Mouse (Mus musculus) CH12F3 (cell line): ENCODE measurements around the gene Arl4c.

Source experiments
- in situ Hi-C: fragments of 300-500 bp; cut with MboI; formaldehyde crosslinking; loops from 2 replicates; pipeline ENCODE4 v1.14.3; 2020; ENCODE audit warnings: low sequenced_read_pairs

Arl4c gene

DNA sequence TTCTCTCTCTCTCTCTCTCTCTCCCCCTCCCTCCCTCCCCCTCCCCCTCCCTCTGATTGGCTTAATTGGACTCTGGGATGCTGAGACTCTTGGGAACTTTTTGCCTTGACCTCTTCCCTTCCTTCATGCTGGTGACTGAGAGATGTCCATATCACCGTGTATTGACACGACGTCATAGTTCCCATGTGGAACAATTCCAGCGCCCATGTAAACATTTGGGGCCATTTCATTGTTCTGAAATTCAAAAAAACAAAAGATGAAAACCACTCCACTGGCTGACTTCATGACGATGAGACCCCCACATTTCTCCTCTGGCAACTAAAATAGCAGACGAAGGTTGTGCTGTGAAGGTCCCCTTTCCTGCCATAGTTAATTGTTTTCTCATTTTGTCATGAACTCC, 69.2 kb downstream of the Arl4c start:
- in situ Hi-C loops = no loop called here

DNA sequence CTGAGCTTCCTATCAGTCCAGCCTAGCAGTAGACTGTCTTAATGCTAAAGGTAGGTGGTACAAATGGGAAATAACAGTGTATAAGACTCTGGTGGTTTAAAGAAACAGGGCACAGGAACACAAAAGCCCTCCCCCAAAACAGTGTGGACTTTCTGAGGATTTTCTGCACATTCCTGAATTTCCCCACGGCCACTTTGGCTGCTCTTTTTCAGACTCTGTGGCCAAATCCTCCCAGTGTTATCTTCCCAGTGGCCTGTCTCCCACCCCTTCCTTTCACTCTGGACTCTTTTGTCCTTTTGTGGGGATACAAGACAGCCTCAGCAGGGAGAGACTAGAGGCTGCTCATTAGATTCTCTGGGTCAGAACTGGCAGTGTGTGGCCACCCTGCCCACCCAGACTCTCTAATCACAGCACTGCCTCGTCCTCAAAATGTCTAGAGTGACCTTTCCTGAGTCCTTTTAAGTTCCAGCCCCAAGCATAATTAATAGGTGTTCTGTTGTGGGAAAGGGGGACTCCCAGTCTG, 72.0 kb downstream of the Arl4c start:
- in situ Hi-C loops = no loop called here

DNA sequence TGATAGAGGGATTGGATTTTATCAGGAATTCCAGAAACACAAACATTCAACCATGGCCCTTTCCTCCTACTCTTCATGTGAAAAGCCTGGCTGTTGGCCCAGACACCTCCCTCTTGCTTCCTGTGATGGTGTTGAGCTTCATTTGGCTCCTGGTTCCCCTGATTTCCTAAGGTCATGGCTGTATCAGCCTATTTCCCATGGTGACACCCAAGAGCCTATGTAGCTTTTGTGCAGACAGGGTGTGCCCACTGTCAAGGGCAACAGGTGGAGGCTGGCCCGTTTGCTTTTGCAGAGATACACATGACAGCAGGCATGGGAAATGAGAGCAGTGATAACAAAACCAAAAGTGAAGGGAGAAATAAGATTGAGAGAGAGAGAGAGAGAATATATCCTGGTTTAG, 76.8 kb downstream of the Arl4c start:
- in situ Hi-C loops = no loop called here

DNA sequence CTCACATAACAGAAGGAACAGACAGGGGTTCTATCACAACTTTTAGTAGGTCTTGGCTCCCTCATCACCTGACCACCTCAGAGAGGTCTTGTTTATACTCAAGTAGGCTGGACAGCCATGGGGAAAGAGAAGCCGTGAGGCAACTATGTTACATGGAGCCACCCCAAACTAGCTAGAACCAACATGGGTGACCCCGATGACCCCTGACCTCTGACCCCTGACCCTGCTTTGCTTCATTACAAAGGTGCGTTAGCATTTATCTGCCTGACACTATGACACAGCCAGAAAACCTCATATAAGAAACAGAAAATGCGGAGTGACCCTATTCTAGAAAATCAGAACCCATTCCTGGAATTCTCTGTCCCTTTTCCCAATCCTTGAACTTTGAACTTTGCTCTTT, 77.6 kb downstream of the Arl4c start:
- in situ Hi-C loops = no loop called here

DNA sequence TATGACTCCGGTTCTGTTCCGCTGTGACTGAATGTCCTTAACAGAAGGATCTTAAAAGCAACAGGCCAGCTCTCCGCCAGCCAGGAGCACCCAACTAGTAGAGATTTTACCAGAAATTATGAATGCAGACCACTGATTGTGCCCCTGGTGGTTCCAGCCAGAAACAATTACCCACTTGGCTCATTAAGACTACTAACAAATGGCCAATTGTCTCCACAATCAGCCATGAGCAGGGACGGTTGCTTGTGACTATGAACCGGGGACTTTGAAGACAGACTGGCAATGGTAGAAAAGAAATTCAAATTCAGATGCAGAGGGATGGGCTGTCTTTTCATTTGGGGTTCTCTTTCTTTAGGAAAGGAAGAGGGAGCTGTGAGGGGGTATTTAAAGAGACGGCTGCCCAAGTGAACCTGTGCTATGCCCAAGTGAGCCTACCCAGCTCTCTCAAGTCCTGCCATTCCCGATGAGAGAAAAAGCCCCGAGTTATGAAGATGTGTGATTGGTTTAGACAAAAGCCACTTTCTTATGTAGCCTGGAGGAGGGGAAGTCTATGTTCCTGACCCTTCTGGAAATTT, 78.4 kb downstream of the Arl4c start:
- in situ Hi-C loops = no loop called here
